In the genomic region with DNA sequence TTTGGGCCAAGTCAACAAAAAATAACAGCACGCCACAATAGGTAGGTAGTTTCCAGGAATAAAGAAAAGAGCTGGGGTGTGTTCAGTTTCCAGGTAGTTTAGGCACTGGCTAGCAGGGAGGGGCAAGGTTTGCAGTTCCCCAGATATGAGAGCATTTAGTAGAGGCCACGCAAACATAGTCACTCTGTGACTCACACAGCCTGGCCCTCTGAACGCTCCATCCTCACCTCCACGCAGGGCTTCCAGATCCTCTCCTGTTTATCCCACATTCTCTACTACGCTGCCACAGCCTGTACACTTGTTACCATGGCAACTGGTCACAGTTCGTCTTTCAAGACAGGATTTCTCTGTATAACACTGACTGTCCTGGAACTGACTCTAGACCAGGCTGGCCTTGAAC, we compare ENCODE assay signal across 16 mouse cellular contexts.
DNase-seq lines count a peak whose midpoint lies in the region; ATAC-seq and TF ChIP-seq lines count a peak whose summit lies in the region.
"Had no signal": no experiment of that assay in that cellular context is flagged by ENCODE, and none has a peak within 500 bp of the region (broad histone marks: within the 10 kb centered on the region; RNA-seq: fewer than 3 reads in every experiment).

No protein-coding gene starts in this region.

- H3K9ac ChIP-seq in hindbrain, postnatal 0 days (replicated peaks; ENCODE audit: low read length), result no peak overlapping the region
- H3K9ac ChIP-seq in hindbrain, embryonic 14.5 days, result no peak overlapping the region
- H3K9ac ChIP-seq in midbrain, postnatal 0 days (replicated peaks; ENCODE audit: low read length, poor library complexity, severe bottlenecking), result no peak overlapping the region
- H3K9ac ChIP-seq: embryonic facial prominence, embryonic 13.5 days; heart, embryonic 15.5 days; neural tube, embryonic 15.5 days had no signal

- H3K27ac ChIP-seq in hindbrain, postnatal 0 days, result no peak overlapping the region
- no peak overlapping the region for H3K27ac ChIP-seq in hindbrain, embryonic 14.5 days
- no peak overlapping the region for H3K27ac ChIP-seq in midbrain, postnatal 0 days (ENCODE audit: low read depth, low read length)
- H3K27ac ChIP-seq: embryonic facial prominence, embryonic 13.5 days; heart, embryonic 15.5 days; hindbrain, embryonic 10.5 days; neural tube, embryonic 15.5 days had no signal

- H3K4me2 ChIP-seq in hindbrain, postnatal 0 days (ENCODE audit: low read depth, low read length), result no peak overlapping the region
- no peak overlapping the region for H3K4me2 ChIP-seq in hindbrain, embryonic 14.5 days (replicated peaks)
- H3K4me2 ChIP-seq in midbrain, postnatal 0 days (ENCODE audit: low read depth, low read length, poor library complexity, severe bottlenecking), result no peak overlapping the region
- H3K4me2 ChIP-seq: embryonic facial prominence, embryonic 13.5 days; heart, embryonic 15.5 days; neural tube, embryonic 15.5 days had no signal

- TF ChIP-seq CTCF in hindbrain, postnatal 0 days (IDR thresholded peaks at IDR 0.05; ENCODE audit: low read depth), result no peak
- no peak for TF ChIP-seq CTCF in midbrain, postnatal 0 days (IDR thresholded peaks at IDR 0.05)

- 45% methylated on average over 6 of the region's 6 CpGs for WGBS in hindbrain, postnatal 0 days
- WGBS in hindbrain, embryonic 14.5 days, result 59% methylated on average over 6 of the region's 6 CpGs
- 45% methylated on average over 6 of the region's 6 CpGs for WGBS in midbrain, postnatal 0 days

- no peak for ATAC-seq in hindbrain, postnatal 0 days
- ATAC-seq in hindbrain, embryonic 14.5 days (ENCODE audit: low FRiP score), result no peak
- ATAC-seq in midbrain, postnatal 0 days (ENCODE audit: low FRiP score), result no peak
- ATAC-seq: CD4-positive, CD25-positive, alpha-beta regulatory T cell, adult 4 months; intestine, embryonic 16.5 days had no signal

- no peaks in the 10 kb centered on the region for H3K9me3 ChIP-seq in hindbrain, postnatal 0 days (ENCODE audit: low read length)
- no peaks in the 10 kb centered on the region for H3K9me3 ChIP-seq in hindbrain, embryonic 14.5 days (ENCODE audit: control insufficient read depth, low read length)
- H3K9me3 ChIP-seq in midbrain, postnatal 0 days (ENCODE audit: low read length), result no peaks in the 10 kb centered on the region
- H3K9me3 ChIP-seq: embryonic facial prominence, embryonic 13.5 days; heart, embryonic 15.5 days; hindbrain, embryonic 10.5 days; neural tube, embryonic 15.5 days had no signal

- peak; percentile 40 for DNase-seq in hindbrain, postnatal 0 days (ENCODE audit: low spot score)
- DNase-seq in hindbrain, embryonic 14.5 days (ENCODE audit: low spot score), result no peak
- DNase-seq in R1 (ENCODE audit: low read depth, low spot score), result peak; percentile 82
- DNase-seq in brain, adult 2 months (ENCODE audit: low read depth, low spot score), result peak; percentile 67
- DNase-seq in midbrain, postnatal 0 days (ENCODE audit: low spot score), result peak; percentile 48
- DNase-seq in gastrocnemius, adult 18-20 months (ENCODE audit: low spot score), result no peak
- DNase-seq in urinary bladder, postnatal 36 days (ENCODE audit: low spot score in 2 of 2), result no peak
- DNase-seq: adrenal gland, postnatal 25 days; cerebellum, postnatal 25 days; thymus, adult 18-20 months had no signal

- H3K36me3 ChIP-seq in hindbrain, postnatal 0 days (ENCODE audit: insufficient read depth, low read length), result no peaks in the 10 kb centered on the region
- H3K36me3 ChIP-seq in hindbrain, embryonic 14.5 days (replicated peaks; ENCODE audit: control insufficient read depth, insufficient read depth), result no peaks in the 10 kb centered on the region; the same call in 1 of the 2 replicates
- no peaks in the 10 kb centered on the region; the same call in 1 of the 2 replicates for H3K36me3 ChIP-seq in midbrain, postnatal 0 days (ENCODE audit: insufficient read depth, low read length)
- H3K36me3 ChIP-seq: embryonic facial prominence, embryonic 13.5 days; heart, embryonic 15.5 days; hindbrain, embryonic 10.5 days; neural tube, embryonic 15.5 days had no signal

- H3K4me3 ChIP-seq in hindbrain, postnatal 0 days (ENCODE audit: low read length), result no peak overlapping the region
- H3K4me3 ChIP-seq in hindbrain, embryonic 14.5 days (replicated peaks; ENCODE audit: low read length), result no peak overlapping the region
- H3K4me3 ChIP-seq in midbrain, postnatal 0 days (ENCODE audit: low read depth, low read length), result no peak overlapping the region
- H3K4me3 ChIP-seq: embryonic facial prominence, embryonic 13.5 days; heart, embryonic 15.5 days; hindbrain, embryonic 10.5 days; neural tube, embryonic 15.5 days had no signal

- no peaks in the 10 kb centered on the region for H3K27me3 ChIP-seq in hindbrain, postnatal 0 days (ENCODE audit: insufficient read depth, low read length)
- H3K27me3 ChIP-seq in hindbrain, embryonic 14.5 days (ENCODE audit: control insufficient read depth, insufficient read depth, low read length), result no peaks in the 10 kb centered on the region
- no peaks in the 10 kb centered on the region for H3K27me3 ChIP-seq in midbrain, postnatal 0 days (ENCODE audit: insufficient read depth, low read length)
- H3K27me3 ChIP-seq: embryonic facial prominence, embryonic 13.5 days; heart, embryonic 15.5 days; neural tube, embryonic 15.5 days had no signal

- no peaks in the 10 kb centered on the region for H3K4me1 ChIP-seq in hindbrain, postnatal 0 days (ENCODE audit: insufficient read depth, low read length)
- no peaks in the 10 kb centered on the region for H3K4me1 ChIP-seq in hindbrain, embryonic 14.5 days (replicated peaks; ENCODE audit: control insufficient read depth, insufficient read depth, low read length)
- 0 out of 2 replicates have a peak, but pooled peaks cover 3% of the 10 kb centered on the region for H3K4me1 ChIP-seq in midbrain, postnatal 0 days (ENCODE audit: insufficient read depth, low read length)
- H3K4me1 ChIP-seq: embryonic facial prominence, embryonic 13.5 days; heart, embryonic 15.5 days; hindbrain, embryonic 10.5 days; neural tube, embryonic 15.5 days had no signal

Comparison
In these comparisons a context has a peak if more than half of its experiments do, and no peak if none do; other contexts are left out.
1. DNase-seq: peak in hindbrain, postnatal 0 days (single experiment), R1 (single experiment), brain, adult 2 months (single experiment) and midbrain, postnatal 0 days (single experiment); none in hindbrain, embryonic 14.5 days (single experiment), gastrocnemius, adult 18-20 months (single experiment) and urinary bladder, postnatal 36 days (0 of 2).